Mouse (Mus musculus): ENCODE results near the gene Hoxa1. TPM values are rescaled to one million over a fixed set of nuclear protein-coding genes. Genes with fewer than 3 reads are reported as not detected.

Gene Hoxa1
- polyA plus RNA-seq, 3 experiments from 2014 or later = not detected

- no peak for ATAC-seq
Measured at GRCm38 (mm10) chr6:52170166-52170897, 12.2 kb upstream of the Hoxa1 start.

DNA sequence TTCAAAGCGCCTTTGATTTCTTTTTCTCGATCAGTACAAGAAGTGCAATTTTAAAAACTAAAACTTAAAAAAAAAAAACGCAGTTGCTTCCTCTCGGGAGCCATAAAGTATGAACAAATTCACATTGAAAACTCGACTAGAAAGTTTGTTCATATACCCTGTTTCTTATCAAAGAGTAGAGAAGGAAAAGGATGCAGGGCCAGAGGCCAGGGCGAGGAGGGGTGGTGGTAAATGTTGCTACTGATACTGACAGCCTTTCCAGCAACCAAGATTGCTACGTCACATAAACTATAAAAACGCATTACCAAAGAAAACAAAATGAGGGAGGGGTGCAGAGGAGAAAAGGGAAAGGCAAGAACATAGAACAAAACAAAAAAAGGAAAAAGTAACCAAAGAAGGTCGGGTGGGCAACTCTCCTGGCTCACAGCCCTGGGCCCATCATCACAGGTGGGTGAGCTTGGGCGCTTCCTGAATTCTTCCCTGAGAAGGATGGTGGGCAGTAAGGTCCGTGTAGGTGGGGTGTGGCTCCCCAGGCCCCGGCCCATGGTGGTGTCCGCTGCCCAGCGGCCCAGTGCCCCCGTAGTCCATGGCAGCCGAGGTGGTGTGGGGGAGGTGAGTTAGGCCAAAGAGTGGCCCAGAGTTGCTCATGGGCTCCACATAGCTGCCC lies 11.5 kb upstream of the Hoxa1 start:
- no peak for ATAC-seq

GRCm38 (mm10) chr6:52168191-52169055 lies 10.3 kb upstream of the Hoxa1 start:
- no peak for ATAC-seq

DNA sequence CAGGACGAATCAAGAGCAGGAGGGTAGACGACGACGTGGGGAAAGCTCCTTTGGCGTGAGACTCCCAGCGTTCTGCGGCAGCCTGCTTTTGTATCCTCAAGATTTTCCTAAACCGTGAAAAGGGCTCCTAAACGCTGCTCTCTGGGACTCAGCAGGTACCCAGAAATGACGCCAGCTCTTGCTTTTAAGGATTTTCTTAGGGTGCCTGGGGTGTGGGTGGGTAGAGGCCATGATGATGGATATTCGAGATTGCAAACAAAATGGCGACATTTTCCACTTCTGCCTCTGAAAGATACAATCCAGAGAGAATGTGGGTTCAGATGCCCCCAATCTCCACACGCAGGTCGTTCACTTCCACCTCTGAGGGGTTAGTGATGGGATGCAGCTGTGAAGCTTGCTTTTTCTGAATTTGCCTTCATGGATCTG lies 9.6 kb upstream of the Hoxa1 start:
- no peak for ATAC-seq

- ATAC-seq = no peak
Measured at GRCm38 (mm10) chr6:52167176-52167575, 9.1 kb upstream of the Hoxa1 start.

DNA sequence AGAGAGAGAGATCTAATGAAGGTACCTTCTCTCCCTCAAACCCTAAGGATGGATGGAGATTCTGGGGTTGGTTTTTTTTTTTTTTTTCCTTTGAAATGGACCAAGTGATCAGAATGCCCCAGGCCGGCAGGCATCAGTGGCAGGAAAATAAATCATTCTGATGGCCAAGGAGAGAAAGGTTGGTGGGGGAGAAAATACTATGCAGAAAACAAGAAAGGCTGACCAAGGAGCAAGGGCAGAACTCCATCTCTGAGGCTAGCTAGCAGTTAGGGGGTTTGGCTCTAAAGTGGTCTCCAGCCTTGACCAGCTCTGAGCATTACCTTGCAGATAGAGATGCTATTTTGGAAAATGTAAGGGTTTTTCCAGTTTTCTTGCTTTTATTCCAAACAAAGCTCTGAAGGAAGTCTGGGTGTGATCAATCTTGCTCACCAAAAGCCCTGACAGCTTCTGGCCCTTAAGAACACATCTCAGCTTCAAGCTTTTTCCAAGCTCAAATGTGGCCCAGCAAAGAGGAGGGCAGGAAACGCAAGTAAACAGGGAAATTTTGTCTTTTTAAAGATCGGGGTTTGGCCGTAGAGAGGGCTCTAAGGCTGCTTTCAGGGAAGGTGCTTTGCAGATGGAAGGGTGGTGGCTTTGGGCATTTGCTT lies 8.4 kb upstream of the Hoxa1 start:
- ATAC-seq = no peak

DNA sequence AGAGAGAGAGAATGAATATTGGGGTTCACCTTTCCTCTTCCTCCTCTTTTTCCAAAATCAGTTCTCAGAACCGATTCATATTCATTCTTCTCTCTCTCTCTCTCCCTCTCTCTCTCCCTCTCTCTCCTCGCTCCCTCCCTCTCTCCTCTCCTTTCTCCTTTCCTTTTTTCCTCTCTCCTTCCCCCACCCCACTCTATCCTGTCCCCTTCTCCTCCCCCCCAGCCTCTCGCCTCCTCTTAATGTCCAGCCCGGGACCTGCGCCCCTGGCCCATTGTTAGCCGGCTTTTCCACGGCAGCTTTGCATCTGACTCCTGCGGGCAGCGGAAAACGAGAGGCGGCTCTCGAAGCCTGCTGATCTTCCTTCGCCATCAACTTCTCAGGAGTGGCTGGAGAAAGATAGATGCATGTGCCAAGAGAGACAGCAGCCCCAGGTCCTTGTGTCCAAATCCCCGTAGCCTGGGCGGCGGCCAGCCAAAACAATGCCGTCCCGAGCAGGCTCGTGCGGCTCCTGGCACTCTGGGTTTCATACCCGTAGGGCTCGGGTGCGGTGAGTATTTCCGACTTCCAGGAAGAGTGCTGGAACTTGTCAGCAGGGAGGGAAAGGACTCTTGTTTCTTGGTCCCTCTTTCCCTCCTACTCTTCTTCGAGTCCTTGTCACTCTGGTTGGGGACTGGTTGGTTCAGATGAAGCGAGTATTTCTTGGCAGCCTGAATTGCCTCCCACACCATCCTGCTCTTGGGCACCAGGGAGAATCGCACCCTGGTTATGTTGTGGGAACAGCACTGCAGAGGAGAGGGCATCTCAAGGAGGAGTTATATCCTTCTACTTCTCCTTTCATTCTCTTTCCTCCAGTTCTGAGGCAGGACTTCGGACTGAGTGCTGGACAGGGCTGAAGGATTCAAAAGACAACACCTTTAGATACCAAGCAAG lies 7.6 kb upstream of the Hoxa1 start:
- ATAC-seq = no peak

DNA sequence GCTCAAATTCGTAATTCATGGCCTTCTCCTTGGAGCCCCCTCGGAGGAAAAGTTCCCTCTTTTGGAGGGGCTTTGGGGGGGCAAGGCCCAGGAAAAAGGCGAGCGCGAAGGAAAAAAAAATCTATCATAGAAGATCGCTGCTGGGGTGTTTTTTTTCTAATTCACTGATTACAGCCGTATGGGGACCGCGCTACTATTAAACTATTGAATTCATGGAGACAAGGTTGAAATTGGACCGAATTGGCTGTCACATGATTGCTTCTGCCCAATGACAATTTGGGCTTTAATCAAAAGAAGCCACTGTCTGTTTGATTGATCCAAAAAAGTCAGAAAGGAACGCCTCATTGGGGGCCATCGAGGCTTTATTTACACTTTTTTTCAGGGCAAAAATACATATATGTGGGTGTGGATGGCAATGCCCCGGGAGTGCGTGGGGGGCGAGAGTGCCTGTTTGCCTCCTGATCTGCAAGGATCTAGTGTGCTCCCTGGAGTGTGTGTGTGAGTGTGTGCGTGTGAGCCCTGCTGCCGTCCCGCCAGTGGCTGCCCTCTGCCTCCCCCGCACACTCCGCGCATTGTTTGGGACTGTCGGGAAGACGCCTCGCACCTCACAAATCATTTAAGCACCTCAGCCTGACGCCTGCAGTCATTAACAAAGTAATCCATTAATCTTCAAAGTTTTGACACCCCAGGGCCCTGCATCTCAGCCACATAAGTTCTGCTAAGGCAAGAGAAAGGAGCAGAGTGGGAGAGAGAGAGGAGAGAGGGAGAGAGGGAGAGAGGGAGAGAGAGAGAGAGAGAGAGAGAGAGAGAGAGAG lies 6.7 kb upstream of the Hoxa1 start, which contains the start of gene Hoxa2:
Hoxa2 (minus strand) TSS at position 206 of the 815 bp plus-strand sequence.
- no peak for ATAC-seq

GRCm38 (mm10) chr6:52164051-52164625 lies 6.0 kb upstream of the Hoxa1 start:
- ATAC-seq = no peak

- no peak for ATAC-seq
Measured at GRCm38 (mm10) chr6:52163366-52164031, 5.4 kb upstream of the Hoxa1 start.

- ATAC-seq = no peak
Measured at GRCm38 (mm10) chr6:52162611-52163365, 4.7 kb upstream of the Hoxa1 start.

- ATAC-seq = no peak
Measured at GRCm38 (mm10) chr6:52162093-52162380, 3.9 kb upstream of the Hoxa1 start.

- no peak for ATAC-seq
Measured at GRCm38 (mm10) chr6:52161336-52162092, 3.4 kb upstream of the Hoxa1 start.

DNA sequence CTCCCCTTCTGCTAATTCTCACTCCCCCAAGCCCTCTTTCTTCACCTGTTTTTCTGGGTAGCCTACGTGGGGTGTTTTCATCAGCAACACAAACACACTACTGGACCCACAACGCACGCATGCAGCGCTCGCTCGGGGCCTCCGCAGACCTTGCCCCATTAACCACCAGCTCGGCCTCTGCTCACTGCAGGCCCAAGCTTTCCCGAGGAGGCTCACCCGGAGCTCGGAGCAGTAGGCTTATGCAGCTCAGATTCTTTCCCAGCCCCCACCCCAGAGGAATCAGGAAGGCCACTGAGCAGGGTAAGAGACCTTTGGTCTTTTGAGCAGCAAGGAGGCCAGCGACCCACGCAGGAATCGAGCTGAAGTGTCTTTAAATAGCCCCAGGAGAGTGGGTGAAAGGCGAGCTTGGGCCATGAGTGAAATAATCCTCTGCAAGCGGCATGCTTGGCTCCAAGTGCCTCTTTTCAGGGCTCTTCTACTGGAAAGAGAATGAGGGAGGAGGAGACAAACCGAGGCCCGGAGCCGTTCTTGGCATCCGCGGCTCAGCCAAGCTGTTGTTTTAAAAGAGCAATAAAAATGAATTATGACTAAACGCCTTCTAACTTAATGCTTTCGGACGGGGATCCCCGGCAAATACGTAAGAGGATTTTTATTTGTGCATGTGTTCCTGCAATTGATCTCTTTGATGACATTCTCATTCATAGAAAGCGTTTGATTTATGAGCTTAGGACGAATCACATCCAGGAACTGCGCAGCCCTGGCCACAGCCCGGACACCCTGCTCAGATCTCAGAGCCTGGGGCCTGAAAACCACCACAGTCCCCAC lies 2.6 kb upstream of the Hoxa1 start:
- ATAC-seq = no peak

GRCm38 (mm10) chr6:52159979-52160378 lies 1.9 kb upstream of the Hoxa1 start:
- no peak for ATAC-seq

- no peak for ATAC-seq
Measured at GRCm38 (mm10) chr6:52159164-52159761, 1.1 kb upstream of the Hoxa1 start.

Measured in inflammation-experienced regulatory T-cells, adult 6 months (primary cell).